Mouse (Mus musculus): ENCODE results near the gene Spata21. TPM values are rescaled to one million over a fixed set of nuclear protein-coding genes. Genes with fewer than 3 reads are reported as not detected.

Spata21 gene
- polyA plus RNA-seq, 1 experiment from 2014 or later: 0.08 TPM

DNA sequence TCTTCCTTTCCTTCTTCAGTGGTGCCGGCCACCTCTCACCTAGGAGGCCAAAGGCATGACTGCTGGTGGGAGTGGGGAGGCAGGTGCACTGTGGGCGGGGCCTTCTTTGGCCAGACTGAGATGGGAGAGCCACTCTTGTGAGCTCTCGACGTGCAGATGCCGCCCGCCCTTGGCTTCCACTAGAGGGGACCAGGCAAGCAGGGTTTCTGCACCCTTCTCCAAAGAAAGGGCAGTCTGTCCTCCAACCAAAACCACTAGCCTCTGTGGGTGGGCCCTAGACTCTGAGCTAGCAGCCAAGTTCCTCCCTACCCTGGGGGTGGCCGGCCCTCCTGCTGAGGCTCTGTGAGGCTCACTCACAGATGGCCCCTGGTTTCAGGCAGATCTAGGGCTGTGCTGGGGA, 25.7 kb downstream of the Spata21 start:
- 64% methylated on average over 7 of the region's 7 CpGs for WGBS
- no peak overlapping the region for H3K9ac ChIP-seq (ENCODE audit: low read length)
- peak; percentile 53 for ATAC-seq (ENCODE audit: insufficient read depth, low FRiP score)
- no peaks in the 10 kb centered on the region for H3K27me3 ChIP-seq (ENCODE audit: control insufficient read depth, insufficient read depth, low read length)
- peak overlapping the region; percentile 29; the same call in 1 of the 2 replicates for H3K27ac ChIP-seq (ENCODE audit: low read length)
- H3K4me3 ChIP-seq (replicated peaks; ENCODE audit: low read length): no peak overlapping the region
- H3K4me2 ChIP-seq (ENCODE audit: low read depth, low read length): no peak overlapping the region
- H3K36me3 ChIP-seq (ENCODE audit: control insufficient read depth, insufficient read depth, low read length): peaks cover 26% of the 10 kb centered on the region
- peaks cover 5% of the 10 kb centered on the region; the same call in 1 of the 2 replicates for H3K4me1 ChIP-seq (ENCODE audit: control insufficient read depth, insufficient read depth, low read length)
- H3K9me3 ChIP-seq (replicated peaks; ENCODE audit: control insufficient read depth, low read length): peaks cover 6% of the 10 kb centered on the region; the same call in 1 of the 2 replicates

DNA sequence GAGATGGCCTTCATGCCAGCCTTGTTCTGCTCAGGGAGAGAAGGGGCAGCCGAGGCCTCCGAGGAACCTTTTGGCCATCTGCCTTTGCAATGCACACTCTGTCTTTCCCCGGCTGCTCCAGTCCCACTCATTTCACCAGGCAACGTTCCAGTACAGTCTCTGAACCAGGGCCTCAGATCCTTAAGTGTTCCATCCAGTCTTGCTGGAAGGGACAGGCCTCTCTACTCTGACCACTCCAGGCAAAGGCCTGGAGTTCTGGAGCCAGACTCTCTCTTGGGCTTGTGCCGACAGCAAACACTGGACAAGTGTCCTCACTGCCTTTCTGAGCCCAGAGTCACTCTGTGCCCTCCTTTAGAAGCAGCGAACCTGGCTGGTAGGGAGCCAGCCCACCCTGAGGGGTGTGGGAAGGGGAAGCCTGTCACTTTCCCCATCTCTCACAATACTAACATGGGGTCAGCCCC, 26.4 kb downstream of the Spata21 start:
- Histone ChIP-seq H3K27ac (ENCODE audit: low read length) (peak overlapping the region; percentile 47; the same call in 1 of the 2 replicates), H3K9me3 (replicated peaks; ENCODE audit: control insufficient read depth, low read length) (peaks cover 6% of the 10 kb centered on the region; the same call in 1 of the 2 replicates), H3K4me2 (ENCODE audit: low read depth, low read length) (no peak overlapping the region), H3K4me3 (replicated peaks; ENCODE audit: low read length) (no peak overlapping the region), H3K9ac (ENCODE audit: low read length) (no peak overlapping the region), H3K27me3 (ENCODE audit: control insufficient read depth, insufficient read depth, low read length) (no peaks in the 10 kb centered on the region), H3K36me3 (ENCODE audit: control insufficient read depth, insufficient read depth, low read length) (peaks cover 26% of the 10 kb centered on the region), H3K4me1 (ENCODE audit: control insufficient read depth, insufficient read depth, low read length) (peaks cover 9% of the 10 kb centered on the region; the same call in 1 of the 2 replicates)
- WGBS: 76% methylated on average over 6 of the region's 6 CpGs
- ATAC-seq (ENCODE audit: insufficient read depth, low FRiP score): no peak

DNA sequence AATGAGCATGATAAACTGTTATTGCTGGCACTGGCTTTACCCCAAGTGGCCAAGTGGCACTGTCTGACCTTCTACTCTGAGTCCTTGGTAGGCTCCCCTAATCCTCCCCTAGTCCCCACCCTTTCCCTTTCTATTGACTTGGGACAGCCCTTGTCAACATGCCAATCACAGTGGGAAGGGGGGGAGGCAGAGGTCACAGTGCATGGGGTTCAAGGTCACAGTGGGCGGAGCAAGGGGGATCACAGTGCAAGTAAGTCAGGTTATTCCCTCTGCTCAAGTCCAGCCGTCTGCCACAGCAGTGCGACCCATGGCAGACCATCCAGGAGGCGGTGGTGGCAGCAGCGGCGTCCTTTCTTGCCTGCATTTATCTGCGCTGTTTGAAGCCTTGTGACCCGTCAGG, 27.3 kb downstream of the Spata21 start:
- Histone ChIP-seq H3K4me2 (ENCODE audit: low read depth, low read length) (no peak overlapping the region), H3K36me3 (ENCODE audit: control insufficient read depth, insufficient read depth, low read length) (peaks cover 23% of the 10 kb centered on the region), H3K4me1 (ENCODE audit: control insufficient read depth, insufficient read depth, low read length) (peaks cover 9% of the 10 kb centered on the region; the same call in 1 of the 2 replicates), H3K4me3 (replicated peaks; ENCODE audit: low read length) (no peak overlapping the region), H3K9me3 (replicated peaks; ENCODE audit: control insufficient read depth, low read length) (peaks cover 3% of the 10 kb centered on the region; the same call in 1 of the 2 replicates), H3K27ac (ENCODE audit: low read length) (no peak overlapping the region), H3K27me3 (ENCODE audit: control insufficient read depth, insufficient read depth, low read length) (no peaks in the 10 kb centered on the region), H3K9ac (ENCODE audit: low read length) (no peak overlapping the region)
- no peak for ATAC-seq (ENCODE audit: insufficient read depth, low FRiP score)
- WGBS: 83% methylated on average over 8 of the region's 8 CpGs

DNA sequence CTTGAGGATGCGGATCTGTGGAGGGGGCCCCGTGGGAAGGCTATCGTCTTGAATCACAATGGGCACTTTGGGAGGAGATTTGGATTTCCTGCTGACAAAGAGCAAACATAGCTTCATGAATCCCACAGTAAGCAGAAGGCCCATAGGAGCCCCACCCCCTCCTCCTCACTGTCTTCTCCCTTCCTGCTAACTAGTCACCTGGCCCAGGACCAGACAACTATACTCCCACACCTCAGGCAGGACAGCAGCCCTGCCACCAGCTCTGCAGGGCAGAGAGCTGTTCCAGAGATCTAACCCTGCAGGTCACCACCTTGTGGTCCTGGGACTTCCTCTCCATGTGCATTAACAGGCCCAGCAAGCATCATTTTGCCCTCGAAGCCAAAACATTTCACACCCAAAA, 30.6 kb downstream of the Spata21 start:
- Histone ChIP-seq H3K9me3 (replicated peaks; ENCODE audit: control insufficient read depth, low read length) (no peaks in the 10 kb centered on the region), H3K4me3 (replicated peaks; ENCODE audit: low read length) (no peak overlapping the region), H3K36me3 (ENCODE audit: control insufficient read depth, insufficient read depth, low read length) (peaks cover 9% of the 10 kb centered on the region; the same call in 1 of the 2 replicates), H3K27ac (ENCODE audit: low read length) (no peak overlapping the region), H3K4me2 (ENCODE audit: low read depth, low read length) (no peak overlapping the region), H3K27me3 (ENCODE audit: control insufficient read depth, insufficient read depth, low read length) (no peaks in the 10 kb centered on the region), H3K4me1 (ENCODE audit: control insufficient read depth, insufficient read depth, low read length) (peaks cover 18% of the 10 kb centered on the region; the same call in 1 of the 2 replicates), H3K9ac (ENCODE audit: low read length) (no peak overlapping the region)
- WGBS: 66% methylated on average over 4 of the region's 4 CpGs
- ATAC-seq (ENCODE audit: insufficient read depth, low FRiP score): no peak

DNA sequence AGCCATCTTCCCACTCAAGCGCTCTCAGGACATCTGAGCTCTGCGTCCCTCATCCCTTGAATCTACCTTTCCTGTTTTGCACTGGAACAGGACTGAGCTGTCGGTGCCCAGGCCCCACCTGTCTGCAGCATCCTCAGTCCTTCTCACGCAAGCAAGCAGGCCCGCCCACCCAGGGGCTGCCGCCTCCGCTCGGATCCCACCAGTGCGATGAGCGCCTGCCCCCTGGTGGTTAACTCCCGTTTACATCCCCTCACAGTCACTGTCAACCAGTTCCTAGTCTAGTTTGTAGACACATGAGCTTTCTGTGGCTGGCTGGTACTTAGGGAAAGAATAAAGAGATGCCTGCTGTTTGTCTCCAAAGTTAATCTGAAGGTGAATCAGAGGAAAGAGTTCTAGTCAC, 32.6 kb downstream of the Spata21 start:
- Histone ChIP-seq H3K27ac (ENCODE audit: low read length) (no peak overlapping the region), H3K4me1 (ENCODE audit: control insufficient read depth, insufficient read depth, low read length) (peaks cover 16% of the 10 kb centered on the region; the same call in 1 of the 2 replicates), H3K9me3 (replicated peaks; ENCODE audit: control insufficient read depth, low read length) (no peaks in the 10 kb centered on the region), H3K4me3 (replicated peaks; ENCODE audit: low read length) (no peak overlapping the region), H3K9ac (ENCODE audit: low read length) (no peak overlapping the region), H3K27me3 (ENCODE audit: control insufficient read depth, insufficient read depth, low read length) (no peaks in the 10 kb centered on the region), H3K4me2 (ENCODE audit: low read depth, low read length) (no peak overlapping the region), H3K36me3 (ENCODE audit: control insufficient read depth, insufficient read depth, low read length) (peaks cover 5% of the 10 kb centered on the region; the same call in 1 of the 2 replicates)
- WGBS: 22% methylated on average over 11 of the region's 11 CpGs
- no peak for ATAC-seq (ENCODE audit: insufficient read depth, low FRiP score)

DNA sequence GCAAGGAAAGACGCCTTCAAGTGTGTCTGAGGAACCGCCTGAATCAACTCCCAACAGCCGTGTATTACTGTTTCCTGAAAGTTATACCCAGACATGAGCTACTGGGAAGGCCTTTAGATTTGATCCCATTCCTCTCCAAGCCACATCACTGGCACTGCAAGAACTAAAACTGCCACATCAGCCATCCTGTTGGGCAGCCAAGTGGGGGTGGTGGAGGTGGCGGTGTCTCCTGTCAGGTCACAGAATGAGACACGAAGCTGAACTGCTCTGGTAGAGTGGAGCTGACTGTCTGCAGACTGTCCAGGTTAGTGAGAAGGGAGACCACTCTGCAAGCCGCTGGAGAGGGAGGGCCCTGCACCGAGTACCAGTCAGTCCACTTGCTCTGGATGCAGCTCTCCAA, 34.5 kb downstream of the Spata21 start:
- peaks cover 16% of the 10 kb centered on the region; the same call in 1 of the 2 replicates for H3K4me1 ChIP-seq (ENCODE audit: control insufficient read depth, insufficient read depth, low read length)
- 76% methylated on average over 7 of the region's 7 CpGs for WGBS
- no peak overlapping the region for H3K9ac ChIP-seq (ENCODE audit: low read length)
- no peak overlapping the region for H3K4me2 ChIP-seq (ENCODE audit: low read depth, low read length)
- H3K36me3 ChIP-seq (ENCODE audit: control insufficient read depth, insufficient read depth, low read length): no peaks in the 10 kb centered on the region
- no peak for ATAC-seq (ENCODE audit: insufficient read depth, low FRiP score)
- no peaks in the 10 kb centered on the region for H3K27me3 ChIP-seq (ENCODE audit: control insufficient read depth, insufficient read depth, low read length)
- no peaks in the 10 kb centered on the region for H3K9me3 ChIP-seq (replicated peaks; ENCODE audit: control insufficient read depth, low read length)
- H3K27ac ChIP-seq (ENCODE audit: low read length): no peak overlapping the region
- H3K4me3 ChIP-seq (replicated peaks; ENCODE audit: low read length): no peak overlapping the region

DNA sequence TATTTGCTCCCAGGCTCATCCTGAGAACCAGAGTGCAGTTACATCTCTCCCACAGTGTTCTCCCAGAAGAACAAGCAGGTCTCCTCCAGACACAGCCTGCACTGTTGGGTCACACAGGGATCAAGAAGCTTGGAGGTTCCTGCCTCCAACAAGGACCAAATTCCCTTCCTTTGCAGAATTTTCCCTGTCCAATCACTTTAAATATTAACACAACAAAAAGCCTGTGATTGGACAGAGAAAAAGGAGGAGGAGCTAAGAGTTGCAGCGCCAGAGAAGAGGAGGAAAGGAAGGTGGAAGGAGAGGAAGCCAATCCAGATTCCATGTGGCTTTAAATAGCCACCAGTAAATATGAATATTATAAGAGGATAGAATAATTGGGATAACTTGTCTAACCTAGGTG, 34.9 kb downstream of the Spata21 start:
- Histone ChIP-seq H3K36me3 (ENCODE audit: control insufficient read depth, insufficient read depth, low read length) (no peaks in the 10 kb centered on the region), H3K9me3 (replicated peaks; ENCODE audit: control insufficient read depth, low read length) (no peaks in the 10 kb centered on the region), H3K27ac (ENCODE audit: low read length) (no peak overlapping the region), H3K4me2 (ENCODE audit: low read depth, low read length) (no peak overlapping the region), H3K4me3 (replicated peaks; ENCODE audit: low read length) (no peak overlapping the region), H3K27me3 (ENCODE audit: control insufficient read depth, insufficient read depth, low read length) (no peaks in the 10 kb centered on the region), H3K9ac (ENCODE audit: low read length) (no peak overlapping the region), H3K4me1 (ENCODE audit: control insufficient read depth, insufficient read depth, low read length) (peaks cover 16% of the 10 kb centered on the region; the same call in 1 of the 2 replicates)
- ATAC-seq (ENCODE audit: insufficient read depth, low FRiP score): no peak
- 19% methylated on average over 1 of the region's 1 CpGs for WGBS

DNA sequence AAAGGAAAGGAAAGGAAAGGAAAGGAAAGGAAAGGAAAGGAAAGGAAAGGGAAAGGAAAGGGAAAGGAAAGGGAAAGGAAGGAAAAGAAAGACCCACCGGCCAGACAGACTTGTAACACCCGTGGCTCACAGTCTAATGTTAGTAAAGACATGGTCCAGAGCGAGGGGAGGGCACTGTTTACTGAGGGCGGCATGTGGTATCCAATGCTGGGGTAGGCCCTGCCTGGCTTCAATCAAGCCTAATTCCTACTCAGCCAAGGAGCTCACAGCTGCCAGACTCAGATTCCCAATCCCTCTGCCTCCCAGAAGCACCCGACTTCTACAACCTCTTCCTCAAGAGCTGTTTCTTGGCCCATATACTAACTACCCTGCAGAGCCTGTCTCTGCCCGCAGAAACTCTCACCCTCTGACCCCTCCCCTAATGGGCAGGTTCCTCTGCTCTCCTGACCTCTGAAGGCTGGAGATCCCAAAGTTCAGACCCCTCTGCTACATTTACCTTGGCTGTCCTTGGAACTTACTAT, 41.1 kb downstream of the Spata21 start:
- no peaks in the 10 kb centered on the region for H3K9me3 ChIP-seq (replicated peaks; ENCODE audit: control insufficient read depth, low read length)
- H3K4me1 ChIP-seq (ENCODE audit: control insufficient read depth, insufficient read depth, low read length): peaks cover 45% of the 10 kb centered on the region
- H3K4me3 ChIP-seq (replicated peaks; ENCODE audit: low read length): no peak overlapping the region
- no peak overlapping the region for H3K4me2 ChIP-seq (ENCODE audit: low read depth, low read length)
- ATAC-seq (ENCODE audit: insufficient read depth, low FRiP score): peak; percentile 46; the same call in 1 of the 2 replicates
- peak overlapping the region; percentile 76 for H3K27ac ChIP-seq (ENCODE audit: low read length)
- 28% methylated on average over 6 of the region's 6 CpGs for WGBS
- no peaks in the 10 kb centered on the region for H3K36me3 ChIP-seq (ENCODE audit: control insufficient read depth, insufficient read depth, low read length)
- H3K27me3 ChIP-seq (ENCODE audit: control insufficient read depth, insufficient read depth, low read length): no peaks in the 10 kb centered on the region
- no peak overlapping the region for H3K9ac ChIP-seq (ENCODE audit: low read length)

DNA sequence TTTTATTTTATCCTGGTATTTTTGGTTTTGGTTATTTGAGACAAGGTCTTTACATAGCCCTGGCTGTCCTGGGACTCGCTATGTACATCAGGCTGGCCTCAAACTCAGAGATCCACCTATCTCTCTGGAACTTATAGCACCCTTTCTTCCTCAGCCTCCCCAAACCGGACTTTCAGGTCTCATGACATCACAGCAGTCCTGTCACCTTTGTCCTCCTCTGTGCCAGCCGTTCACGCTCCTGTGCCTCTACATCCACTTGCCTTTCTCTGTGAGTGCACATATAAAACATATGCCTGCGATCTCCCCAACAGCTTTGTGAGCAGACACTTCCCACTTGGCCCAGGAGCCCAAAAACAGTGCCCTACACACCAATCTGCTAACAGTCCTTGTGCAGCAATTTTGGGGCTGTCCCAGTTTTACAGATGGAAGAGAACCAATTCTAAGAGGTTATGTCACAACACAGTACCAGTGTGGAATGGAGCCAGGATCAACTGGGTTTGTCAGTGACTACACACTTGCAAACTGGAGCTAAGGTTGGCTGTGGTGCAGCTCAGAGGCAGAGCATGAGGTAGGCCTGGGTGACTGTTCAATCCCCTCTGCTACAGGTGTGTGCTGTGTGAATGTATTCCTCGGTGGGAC, 42.7 kb downstream of the Spata21 start:
- peak overlapping the region; percentile 97 for H3K27ac ChIP-seq (ENCODE audit: low read length)
- peak overlapping the region; percentile 55 for H3K9ac ChIP-seq (ENCODE audit: low read length)
- ATAC-seq (ENCODE audit: insufficient read depth, low FRiP score): no peak
- H3K4me3 ChIP-seq (replicated peaks; ENCODE audit: low read length): no peak overlapping the region
- no peaks in the 10 kb centered on the region for H3K27me3 ChIP-seq (ENCODE audit: control insufficient read depth, insufficient read depth, low read length)
- no peaks in the 10 kb centered on the region for H3K36me3 ChIP-seq (ENCODE audit: control insufficient read depth, insufficient read depth, low read length)
- no peaks in the 10 kb centered on the region for H3K9me3 ChIP-seq (replicated peaks; ENCODE audit: control insufficient read depth, low read length)
- H3K4me2 ChIP-seq (ENCODE audit: low read depth, low read length): peak overlapping the region; percentile 48
- peaks cover 60% of the 10 kb centered on the region for H3K4me1 ChIP-seq (ENCODE audit: control insufficient read depth, insufficient read depth, low read length)
- WGBS: 51% methylated on average over 6 of the region's 6 CpGs
